Mouse (Mus musculus) urinary bladder, postnatal 36 days (tissue): ENCODE results near the gene Fyb.

Source experiments
- DNase-seq, 2 experiments: peaks; one replicate each; pipeline ENCODE4 v3.0.0; 2022; ENCODE audit warnings: low spot score in 2 of 2, mixed read lengths in 1 of 2

The Fyb gene

DNA sequence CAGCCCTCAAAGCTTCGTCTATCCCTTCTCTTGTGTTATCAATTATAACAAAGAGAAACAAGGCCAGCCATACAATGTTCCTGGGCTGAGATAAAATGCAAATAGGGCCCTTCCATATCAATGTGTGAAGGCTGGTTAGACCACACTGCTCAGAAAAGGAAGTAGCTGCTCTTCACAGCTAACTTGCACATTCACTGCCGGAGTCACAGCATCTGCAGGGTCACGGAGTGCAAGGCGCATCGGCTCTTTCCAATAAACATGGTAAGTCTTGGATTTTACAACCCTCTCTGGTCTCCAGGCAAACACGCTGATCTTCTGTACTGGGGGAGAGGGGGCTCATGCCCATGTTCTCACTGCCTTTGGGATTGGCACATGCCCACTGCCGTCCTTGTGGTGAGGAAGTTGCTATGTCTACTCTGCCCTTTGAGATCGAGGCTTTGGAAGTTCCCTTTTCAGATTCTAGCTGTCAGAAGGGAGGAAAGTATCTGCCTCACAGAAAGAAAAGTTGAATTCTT is at the start of gene Fyb:
Gene Fyb (plus strand): TSS at position 201 of the 515 bp plus-strand sequence.
- no peak for DNase-seq

DNA sequence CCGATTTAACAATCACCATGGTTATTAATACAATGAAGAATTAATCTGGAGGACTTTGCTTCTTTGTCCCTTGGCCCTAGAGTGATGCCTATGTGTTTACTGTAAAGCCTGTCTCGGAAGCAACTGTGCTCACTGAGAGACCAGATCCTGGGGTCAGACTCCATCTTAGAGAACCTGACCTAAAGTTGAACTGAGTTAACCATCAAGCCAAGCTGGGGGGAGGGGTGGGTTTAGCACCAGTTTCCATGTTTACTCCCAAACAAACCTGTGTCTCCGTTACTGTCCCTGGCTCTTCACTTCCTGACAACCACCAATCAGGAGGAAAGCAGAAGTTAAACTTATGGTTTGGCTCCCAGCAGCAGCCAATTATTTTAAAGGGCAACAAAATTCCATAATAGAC is 39.1 kb upstream of the Fyb start:
- DNase-seq = no peak

DNA sequence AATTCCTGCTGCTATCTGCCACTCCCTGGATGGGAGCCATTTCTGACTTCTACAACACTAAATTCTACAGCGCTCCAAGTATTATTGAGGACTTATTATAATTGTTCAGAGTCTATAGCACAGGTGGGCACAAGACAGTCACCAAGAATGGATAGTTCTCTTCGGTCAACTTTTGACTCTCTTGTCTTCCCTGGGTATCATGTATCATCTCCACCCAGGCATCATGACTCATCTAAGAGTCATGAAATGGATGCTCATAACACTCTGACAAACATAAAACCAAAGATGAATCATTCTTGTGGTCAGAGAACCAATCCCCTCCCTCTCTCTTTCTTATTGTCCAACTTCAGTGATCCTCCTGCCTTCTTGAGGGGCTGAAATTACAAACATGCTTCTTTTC is 30.3 kb upstream of the Fyb start:
- DNase-seq = no peak

- DNase-seq = no peak
Observed at GRCm38 (mm10) chr15:6498396-6499070, 24.1 kb upstream of the Fyb start.

DNA sequence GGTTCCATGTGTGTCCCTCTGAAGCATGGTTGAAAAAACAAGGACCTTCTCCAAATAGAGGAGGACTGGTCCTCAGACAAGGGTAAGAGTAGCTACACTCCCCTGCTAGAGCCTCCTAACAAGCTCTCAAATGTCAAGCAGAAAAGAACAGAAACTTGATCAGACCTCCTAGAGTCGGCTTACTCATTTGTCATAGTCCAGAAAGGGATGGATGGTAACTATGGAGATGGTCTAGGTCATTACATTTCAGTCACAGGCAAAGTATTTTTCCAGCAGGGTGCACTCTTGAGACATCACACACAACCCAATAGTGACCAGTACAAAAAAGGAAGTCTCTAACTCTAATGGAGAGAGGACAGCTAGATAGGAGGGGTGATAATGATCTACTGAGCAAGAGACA is 21.9 kb upstream of the Fyb start:
- DNase-seq = no peak

- DNase-seq = no peak
Observed at GRCm38 (mm10) chr15:6517525-6517924, 5.1 kb upstream of the Fyb start.

DNA sequence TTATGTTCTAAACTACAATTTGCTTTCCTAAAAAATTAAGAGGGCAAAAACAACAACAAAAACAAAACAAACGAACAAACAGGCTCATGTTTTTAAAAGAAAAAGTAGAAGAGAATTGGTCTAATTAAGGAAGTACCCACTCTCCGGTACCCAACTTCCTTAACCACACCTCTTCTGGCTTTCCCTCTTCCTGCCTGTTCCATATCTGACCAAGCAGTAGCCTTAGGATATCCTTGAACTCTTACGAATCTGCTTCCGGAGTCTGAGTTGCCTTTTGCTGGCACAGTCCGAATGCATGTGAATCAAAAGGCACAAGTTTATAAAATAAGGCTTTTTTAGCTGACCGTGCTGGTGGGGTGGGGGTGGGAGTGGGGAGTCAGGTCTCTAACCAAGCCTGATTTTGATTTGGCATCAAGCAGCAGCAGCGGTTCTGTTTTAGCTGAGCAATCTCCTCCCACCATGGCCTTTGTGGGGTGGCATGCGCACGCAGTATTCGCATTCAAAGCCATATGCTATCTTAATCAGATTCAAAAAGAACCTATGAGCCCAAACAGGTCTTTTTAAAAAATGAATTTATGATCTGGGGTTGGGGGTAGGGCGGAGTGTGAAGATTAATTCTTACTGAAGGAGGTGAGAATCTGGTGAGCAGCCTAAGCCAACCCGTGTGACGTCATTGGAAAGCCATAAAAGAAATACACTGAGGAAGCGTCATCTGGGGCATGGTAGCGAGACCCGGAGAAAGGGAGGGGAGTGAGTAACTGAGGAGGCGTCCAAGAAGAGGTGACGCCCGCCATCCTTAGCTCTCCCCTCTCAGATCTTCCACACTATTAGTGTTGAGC is 3.0 kb upstream of the Fyb start:
- no peak for DNase-seq

GRCm38 (mm10) chr15:6520505-6521155 is 2.0 kb upstream of the Fyb start:
- DNase-seq = no peak

- no peak for DNase-seq
Observed at GRCm38 (mm10) chr15:6524801-6525200, 2.1 kb downstream of the Fyb start.

DNA sequence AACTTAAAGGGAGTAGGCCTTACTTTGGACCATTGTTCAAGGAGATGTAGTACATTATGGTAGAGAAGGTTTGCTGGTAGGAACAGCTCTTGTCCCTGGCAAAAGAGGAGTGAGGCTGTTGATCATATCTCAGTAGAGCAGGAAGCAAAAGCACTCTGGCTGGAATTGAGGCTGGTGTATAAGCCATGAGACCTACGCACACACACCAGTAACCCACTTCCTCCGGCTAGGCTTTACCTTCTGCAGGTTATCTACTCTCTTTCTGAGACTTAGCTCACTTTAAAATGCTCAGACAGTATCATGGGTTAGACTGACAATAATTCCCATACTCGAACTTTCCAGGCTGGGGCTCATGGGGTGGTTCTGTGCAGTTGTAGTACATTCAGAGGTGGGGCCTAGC is 2.7 kb downstream of the Fyb start:
- no peak for DNase-seq

DNA sequence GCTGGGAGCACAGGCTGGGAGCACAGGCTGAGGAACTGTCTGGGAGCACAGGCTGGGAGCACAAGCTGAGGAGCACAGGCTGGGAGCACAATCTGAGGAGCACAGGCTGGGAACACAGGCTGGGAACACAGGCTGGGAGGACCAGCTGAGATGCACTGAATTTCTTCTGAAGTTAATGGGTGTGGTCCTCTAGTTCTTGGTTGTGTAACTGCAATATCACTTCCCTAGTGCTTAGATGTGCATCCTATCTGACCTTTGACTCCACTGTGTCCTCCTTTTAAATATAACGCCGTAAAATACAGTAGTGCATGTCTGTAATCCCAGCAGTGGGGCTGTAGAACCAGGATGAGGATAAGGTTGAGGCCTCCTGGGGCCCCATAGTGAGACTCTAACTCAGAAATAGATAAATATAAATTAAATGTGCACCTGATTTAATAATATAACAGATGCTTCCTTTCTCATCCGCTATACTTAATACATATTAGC is 11.2 kb downstream of the Fyb start:
- DNase-seq = no peak

DNA sequence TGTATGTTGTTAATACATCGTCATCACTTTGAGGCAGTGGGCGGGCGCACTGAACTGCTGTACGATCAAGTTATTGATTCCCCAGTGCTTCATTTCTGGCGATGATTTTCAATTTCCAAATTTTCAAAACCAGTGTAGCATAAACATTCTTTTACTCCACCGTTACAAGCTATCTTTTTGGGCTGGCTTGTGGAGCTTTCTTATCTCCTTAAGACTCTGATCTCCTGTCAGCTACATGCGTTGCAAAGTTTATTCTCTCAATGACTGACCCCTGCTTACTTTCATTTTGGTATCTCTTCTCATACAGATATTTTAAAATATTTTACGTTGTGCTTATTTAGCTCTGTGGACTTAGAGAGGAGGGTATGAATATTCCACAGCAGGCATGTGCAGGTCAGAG is 11.9 kb downstream of the Fyb start:
- DNase-seq = no peak

DNA sequence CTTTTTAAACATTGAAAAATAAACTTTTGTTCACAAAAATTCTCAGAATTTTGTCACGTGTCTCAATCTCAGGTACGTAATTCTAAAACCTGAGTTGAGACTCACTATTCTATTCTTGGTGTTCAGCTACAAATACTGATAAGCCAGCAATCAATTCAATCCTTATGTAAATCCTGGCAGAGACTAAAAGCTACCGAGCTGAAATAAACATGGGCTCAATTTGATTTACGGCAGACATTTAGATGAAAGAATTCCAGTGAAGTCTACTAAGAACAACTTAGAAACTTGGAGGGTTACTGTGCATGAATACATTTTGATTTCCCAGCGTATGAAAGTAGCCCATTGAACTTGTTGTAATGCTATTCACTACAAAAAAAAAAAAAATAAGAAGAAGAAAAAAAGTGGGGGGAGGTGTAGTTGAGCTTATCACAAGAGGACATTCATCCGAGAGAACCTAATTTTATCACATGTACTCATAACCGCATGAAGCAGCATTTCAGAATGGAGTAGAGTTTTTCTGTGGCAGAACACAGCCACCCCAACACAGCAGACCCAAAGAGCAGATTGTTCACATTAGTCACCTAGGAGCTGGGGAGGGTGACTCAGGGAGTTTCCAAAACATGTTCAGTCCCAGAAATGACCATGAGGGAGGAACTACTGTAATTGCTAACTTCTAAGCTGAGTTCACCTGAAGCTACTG is 17.1 kb downstream of the Fyb start:
- DNase-seq = no peak

GRCm38 (mm10) chr15:6548911-6549310 is 26.3 kb downstream of the Fyb start:
- no peak for DNase-seq

GRCm38 (mm10) chr15:6551875-6552274 is 29.2 kb downstream of the Fyb start:
- no peak for DNase-seq

DNA sequence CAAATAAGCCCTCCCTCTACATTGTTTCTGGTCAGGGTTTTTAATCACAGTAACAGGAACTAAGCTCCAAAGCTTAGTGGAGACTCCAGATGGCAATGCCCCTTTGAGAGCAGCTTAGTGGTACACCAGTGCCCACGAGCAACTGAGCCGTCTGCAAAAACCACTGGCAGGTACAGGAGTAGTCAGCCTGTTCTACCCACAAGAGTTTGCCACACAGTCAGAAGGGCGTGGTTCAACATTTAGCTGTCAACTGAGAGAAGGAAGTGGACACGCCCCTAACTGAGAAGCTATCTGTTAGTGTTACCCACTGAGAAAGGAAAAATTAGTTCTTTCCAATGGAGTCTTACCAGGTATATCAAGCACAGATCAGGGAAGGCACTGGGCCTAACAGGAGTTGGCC is 32.1 kb downstream of the Fyb start:
- DNase-seq = no peak

DNA sequence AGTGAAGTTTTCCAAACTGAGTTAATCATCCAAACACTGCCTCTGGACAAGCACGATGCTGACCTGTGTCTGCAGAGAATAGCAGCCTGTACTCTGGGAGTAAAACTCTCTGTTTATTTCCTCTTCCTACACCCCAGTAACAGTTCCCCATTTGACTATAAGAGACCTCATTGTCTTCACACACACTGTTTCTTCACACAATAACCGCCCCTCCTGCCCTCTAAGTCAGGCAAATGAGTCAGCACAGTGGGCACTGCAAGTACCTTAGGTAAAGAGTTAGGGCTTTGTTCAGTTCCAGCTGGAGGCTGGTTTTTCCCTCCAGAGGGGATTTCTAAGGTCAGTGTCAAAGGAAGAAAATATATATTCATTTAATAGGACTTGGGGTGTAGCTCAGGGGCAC is 32.9 kb downstream of the Fyb start:
- DNase-seq = no peak

GRCm38 (mm10) chr15:6556272-6556671 is 33.6 kb downstream of the Fyb start:
- DNase-seq = no peak

GRCm38 (mm10) chr15:6556911-6557310 is 34.3 kb downstream of the Fyb start:
- no peak for DNase-seq

DNA sequence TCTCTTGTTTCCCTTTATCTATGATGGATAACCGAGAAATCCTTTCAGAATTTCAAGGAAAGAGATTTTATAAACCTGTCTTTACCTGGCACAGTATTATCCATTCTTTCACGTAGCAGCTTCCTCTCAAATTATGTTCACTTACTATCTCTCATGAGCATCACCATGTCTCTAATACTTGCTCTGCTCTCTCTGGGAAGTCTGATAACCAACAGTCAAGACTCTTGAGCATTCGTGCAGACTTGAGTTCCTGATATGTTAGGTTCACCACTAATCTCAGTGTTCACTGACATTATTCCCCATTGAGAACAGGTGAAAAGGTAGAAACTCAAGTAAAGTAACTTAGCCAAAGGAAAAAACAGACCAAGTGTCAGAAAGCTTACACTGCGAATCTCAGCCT is 34.9 kb downstream of the Fyb start:
- DNase-seq = no peak

DNA sequence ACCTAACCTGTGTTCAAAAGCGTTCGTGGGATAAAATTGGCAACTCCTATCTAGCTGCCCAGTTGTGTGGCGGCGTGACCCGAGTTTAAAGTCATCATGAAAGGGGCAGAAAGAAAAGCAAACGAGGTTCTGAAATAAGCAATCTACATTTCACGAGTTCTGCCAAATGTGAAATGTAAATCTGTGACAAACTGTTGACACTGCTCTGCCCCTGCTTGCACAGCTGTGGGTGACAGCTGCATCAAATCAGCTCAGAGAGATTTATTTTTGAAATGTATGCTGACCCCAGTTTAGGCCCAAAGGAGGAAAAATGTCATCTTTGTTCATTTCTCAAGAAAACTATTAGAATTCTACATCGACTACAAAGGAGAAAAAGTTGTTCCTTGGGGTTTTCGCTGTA is 36.5 kb downstream of the Fyb start:
- DNase-seq = no peak

- DNase-seq = no peak
Observed at GRCm38 (mm10) chr15:6560696-6561095, 38.0 kb downstream of the Fyb start.
